Mouse (Mus musculus) stomach, embryonic 14.5 days (tissue): ENCODE data around the gene Mup4. TPM values are rescaled to one million over a fixed set of nuclear protein-coding genes. Genes with fewer than 3 reads are reported as not detected.
"Not testable (repeated sequence)": the region's sequence is repeated elsewhere in the genome, so short reads cannot be mapped to it uniquely, and the experiment has no call there.

Source experiments
- ATAC-seq: fragments of 200-750 bp; cut with Nextera tagmentation; 2 replicates; pipeline ENCODE4 v1.8.0; 2017; ENCODE audit warnings: low read depth, moderate TSS enrichment; ENCODE audit not compliant: insufficient number of reproducible peaks, insufficient read depth, low FRiP score
- H3K27ac ChIP-seq: fragments of 300-500 bp; sonication (generic); 2 replicates; pipeline ENCODE4 v1.5.1; 2014; ENCODE audit warnings: mild to moderate bottlenecking, low read length, moderate library complexity, mixed read lengths
- H3K27me3 ChIP-seq: fragments of 300-500 bp; sonication (generic); 2 replicates; pipeline ENCODE4 v1.6.1; 2014; ENCODE audit warnings: low read length, control low read depth, mixed read lengths; ENCODE audit not compliant: control insufficient read depth, insufficient read depth
- H3K36me3 ChIP-seq: fragments of 300-500 bp; sonication (generic); 2 replicates; pipeline ENCODE4 v1.6.1; 2014; ENCODE audit warnings: mild to moderate bottlenecking, control low read depth, low read length, moderate library complexity, mixed read lengths; ENCODE audit not compliant: control insufficient read depth, insufficient read depth
- H3K4me1 ChIP-seq: fragments of 300-500 bp; sonication (generic); 2 replicates; pipeline ENCODE4 v1.6.1; 2014; ENCODE audit warnings: low read length, control low read depth, mixed read lengths; ENCODE audit not compliant: control insufficient read depth, insufficient read depth
- H3K4me2 ChIP-seq: fragments of 300-500 bp; sonication (generic); replicated peaks from 2 replicates; pipeline ENCODE4 v1.6.1; 2014; ENCODE audit warnings: low read depth, low read length, control low read depth
- H3K4me3 ChIP-seq: fragments of 300-500 bp; sonication (generic); 2 replicates; pipeline ENCODE4 v1.5.1; 2014; ENCODE audit warnings: low read depth, low read length, control low read depth
- H3K9ac ChIP-seq: fragments of 300-500 bp; sonication (generic); replicated peaks from 2 replicates; pipeline ENCODE4 v1.6.1; 2014; ENCODE audit warnings: low read depth, mild to moderate bottlenecking, control low read depth, low read length, moderate library complexity, mixed read lengths
- H3K9me3 ChIP-seq: fragments of 300-500 bp; sonication (generic); 2 replicates; pipeline ENCODE4 v1.6.1; 2016; ENCODE audit warnings: low read depth, low read length, control low read depth; ENCODE audit not compliant: control insufficient read depth
- WGBS: fragments of 180-500 bp; shearing (Covaris S2); extraction: QIAGEN DNeasy Blood & Tissue Kit; methylation state at CpG from one replicate; pipeline ENCODE4 v1.1.7; 2014; 5-methylcytosine and 5-hydroxymethylcytosine counted together
- polyA plus RNA-seq: library from polyadenylated mRNA; unstranded; fragments of >200 nt; fragmentation: Nextera tagmentation; extraction: Ambion mirVana; gene quantifications from 2 replicates; pipeline ENCODE4 v1.2.1, GENCODE M21; 2014

The Mup4 gene
- not detected in 2 replicates for polyA plus RNA-seq

DNA sequence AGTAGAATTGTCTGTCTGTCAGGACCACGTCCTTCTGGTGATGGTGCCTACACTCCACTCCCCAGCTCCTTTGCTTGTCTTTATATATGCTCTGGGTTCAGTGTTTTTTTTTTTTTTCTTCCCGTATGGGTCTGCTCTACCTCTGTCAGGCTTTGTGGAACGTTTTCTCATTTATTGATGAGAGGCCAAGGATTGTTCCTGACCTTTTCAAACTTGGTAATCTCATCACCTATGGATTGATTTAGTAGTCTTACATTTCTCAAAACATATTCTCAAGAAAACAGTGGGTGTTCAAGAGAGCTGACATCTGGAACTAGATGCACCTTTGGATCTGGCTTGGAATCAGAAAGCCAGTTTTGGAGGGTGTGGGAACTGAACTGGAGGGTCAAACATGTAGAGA lies at the start of gene Mup4:
Gene Mup4 (minus strand): TSS at position 101 of the 400 bp plus-strand sequence.
- no peak within 1 kb of the TSS for H3K4me2 ChIP-seq
- no peak within 1 kb of the TSS for H3K9ac ChIP-seq
- H3K27me3 ChIP-seq = no peaks in the 10 kb centered on the region
- no peaks in the 10 kb centered on the region for H3K4me1 ChIP-seq
- H3K27ac ChIP-seq = no peak within 1 kb of the TSS
- no peaks in the 10 kb centered on the region for H3K9me3 ChIP-seq
- 76% methylated on average over 3 of the region's 3 CpGs for WGBS
- no peaks in the 10 kb centered on the region for H3K36me3 ChIP-seq
- H3K4me3 ChIP-seq = no peak within 1 kb of the TSS
- ATAC-seq = no peak

DNA sequence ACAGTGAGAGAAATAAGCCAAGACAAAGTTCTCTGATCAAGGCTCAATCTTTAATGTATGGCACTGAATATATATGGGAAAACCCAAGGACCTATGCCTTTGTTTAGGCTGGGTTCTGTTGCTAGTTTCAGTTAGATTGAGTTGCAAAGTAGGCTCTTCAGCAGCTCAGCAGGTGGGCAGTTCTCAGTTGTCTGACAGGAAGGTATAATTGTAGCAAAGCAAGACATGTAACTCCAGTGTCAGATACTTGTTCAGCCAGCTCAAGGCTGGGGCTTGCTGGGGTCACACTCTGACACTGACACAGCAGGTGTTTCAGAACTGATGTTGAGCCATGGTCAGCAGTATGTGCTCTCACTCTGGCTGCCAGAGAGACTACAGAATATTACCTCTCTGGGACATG lies 37.4 kb upstream of the Mup4 start:
- not testable (repeated sequence) for H3K27ac ChIP-seq, H3K9me3 ChIP-seq, H3K27me3 ChIP-seq, ATAC-seq, H3K4me3 ChIP-seq, H3K36me3 ChIP-seq, H3K9ac ChIP-seq, H3K4me1 ChIP-seq, H3K4me2 ChIP-seq

DNA sequence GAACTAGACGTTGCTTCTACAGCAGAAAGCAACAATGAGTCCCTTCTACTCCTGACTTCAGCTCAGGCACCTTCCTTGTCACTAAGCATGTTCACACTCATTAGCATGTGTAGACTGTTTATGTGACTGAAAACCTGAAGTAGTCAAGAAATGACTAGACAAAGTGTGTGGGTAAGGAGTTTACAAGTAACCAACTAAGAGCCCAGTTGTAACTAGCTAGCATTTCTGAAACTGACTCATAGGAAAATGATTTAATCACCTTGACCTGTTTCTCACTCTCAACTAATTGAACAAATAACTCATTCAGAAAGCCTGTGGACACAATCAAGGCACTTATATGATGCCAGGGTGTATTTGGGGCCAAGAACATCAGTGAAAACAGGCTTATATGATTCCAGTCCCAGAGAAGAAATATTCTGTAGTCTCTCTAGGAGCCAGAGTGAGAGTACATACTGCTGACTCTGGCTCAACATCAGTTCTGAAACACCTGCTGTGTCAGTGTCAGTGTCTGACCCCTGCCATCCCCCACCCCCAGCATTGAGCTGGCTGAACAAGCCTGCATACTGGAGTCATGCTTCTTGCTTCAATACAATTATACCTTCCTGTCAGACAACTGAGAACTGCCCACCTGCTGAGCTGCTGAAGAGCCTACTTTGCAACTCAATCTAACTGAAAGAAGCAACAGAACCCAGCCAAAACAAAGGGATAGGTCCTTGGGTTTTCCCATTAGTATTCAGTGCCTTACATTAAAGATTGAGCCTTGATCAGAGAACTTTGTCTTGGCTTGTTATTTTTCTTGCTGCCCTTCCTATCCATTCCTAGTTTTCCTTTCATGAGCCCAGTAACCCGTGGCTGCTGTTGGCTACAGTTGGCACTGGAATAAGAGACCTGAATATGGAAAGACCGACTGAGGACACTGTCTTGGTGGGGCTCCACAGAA lies 3.2 kb upstream of the Mup4 start, which contains the start of gene Mup6:
Gene Mup6 (plus strand): TSS at position 890 of the 940 bp plus-strand sequence.
- no peak within 1 kb of the TSS for H3K9ac ChIP-seq
- no peaks in the 10 kb centered on the region for H3K27me3 ChIP-seq
- H3K4me3 ChIP-seq = no peak within 1 kb of the TSS
- no peaks in the 10 kb centered on the region for H3K4me1 ChIP-seq
- no peak within 1 kb of the TSS for H3K4me2 ChIP-seq
- H3K36me3 ChIP-seq = no peaks in the 10 kb centered on the region
- no peak for ATAC-seq
- H3K9me3 ChIP-seq = no peaks in the 10 kb centered on the region
- 53% methylated on average over 3 of the region's 3 CpGs for WGBS
- H3K27ac ChIP-seq = no peak within 1 kb of the TSS

DNA sequence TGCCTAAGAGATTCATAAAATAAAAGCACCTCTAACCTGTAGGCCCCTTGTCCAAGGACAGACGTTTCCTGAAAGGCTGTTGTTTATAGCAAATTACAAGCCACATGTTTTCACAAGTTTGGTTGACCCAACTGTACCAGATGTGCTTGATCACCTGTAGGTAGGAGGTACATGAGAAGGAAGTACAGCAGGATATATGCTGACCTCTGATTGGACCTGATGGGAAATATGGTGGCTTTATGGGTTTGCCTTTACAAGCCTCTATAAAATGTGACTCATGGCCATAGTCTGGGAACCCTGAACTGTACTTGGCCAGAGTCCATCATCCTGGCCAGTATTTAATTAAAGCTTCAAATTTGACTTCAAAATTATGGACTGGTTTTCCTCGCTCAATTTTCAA lies 23.0 kb downstream of the Mup4 start:
- H3K4me2 ChIP-seq = no peak overlapping the region
- no peaks in the 10 kb centered on the region for H3K4me1 ChIP-seq
- 58% methylated on average over 2 of the region's 2 CpGs for WGBS
- no peaks in the 10 kb centered on the region for H3K27me3 ChIP-seq
- H3K9me3 ChIP-seq = no peaks in the 10 kb centered on the region
- H3K27ac ChIP-seq = no peak overlapping the region
- H3K4me3 ChIP-seq = no peak overlapping the region
- ATAC-seq = no peak
- H3K9ac ChIP-seq = no peak overlapping the region
- H3K36me3 ChIP-seq = no peaks in the 10 kb centered on the region

DNA sequence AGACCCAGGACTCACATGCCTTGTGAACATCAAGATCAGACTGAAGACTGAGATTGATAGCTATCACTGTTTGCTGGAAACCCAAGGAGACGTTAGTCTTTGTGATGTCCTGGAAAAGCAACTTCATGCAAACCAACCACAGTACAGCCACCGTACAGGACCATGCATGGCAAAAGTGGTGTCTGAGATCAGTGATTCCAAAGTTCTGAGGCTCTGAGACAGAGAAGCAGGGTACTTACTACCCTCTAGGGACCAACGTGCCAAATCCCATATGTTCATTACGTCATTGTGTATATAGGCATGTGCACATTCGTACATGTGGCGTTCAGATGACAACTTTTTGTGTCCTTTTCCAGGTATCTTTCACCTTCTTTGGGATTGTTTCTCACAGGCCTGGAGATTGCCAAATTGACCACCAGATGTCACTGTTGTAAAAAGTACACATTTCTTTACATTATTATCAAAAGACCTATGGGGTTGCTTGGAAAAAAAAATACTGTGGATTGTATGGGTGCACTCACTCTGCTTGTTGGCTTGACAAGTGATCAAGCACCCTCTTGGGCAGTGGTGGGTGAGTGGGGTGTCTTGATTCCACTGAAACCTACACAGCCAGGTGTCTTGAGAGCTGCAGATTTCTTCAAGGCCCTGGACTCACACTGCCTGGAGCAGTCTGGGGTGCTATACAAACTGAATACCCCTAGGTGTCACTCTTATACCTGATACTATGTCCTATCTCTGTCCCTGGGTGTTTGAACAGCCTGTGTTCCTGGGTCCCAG lies 27.8 kb downstream of the Mup4 start:
- Histone ChIP-seq H3K4me3 (no peak overlapping the region), H3K9me3 (no peaks in the 10 kb centered on the region), H3K4me1 (no peaks in the 10 kb centered on the region), H3K27ac (no peak overlapping the region), H3K27me3 (no peaks in the 10 kb centered on the region), H3K9ac (no peak overlapping the region), H3K36me3 (no peaks in the 10 kb centered on the region), H3K4me2 (no peak overlapping the region)
- ATAC-seq = peak; percentile 83
- 54% methylated on average over 6 of the region's 6 CpGs for WGBS

DNA sequence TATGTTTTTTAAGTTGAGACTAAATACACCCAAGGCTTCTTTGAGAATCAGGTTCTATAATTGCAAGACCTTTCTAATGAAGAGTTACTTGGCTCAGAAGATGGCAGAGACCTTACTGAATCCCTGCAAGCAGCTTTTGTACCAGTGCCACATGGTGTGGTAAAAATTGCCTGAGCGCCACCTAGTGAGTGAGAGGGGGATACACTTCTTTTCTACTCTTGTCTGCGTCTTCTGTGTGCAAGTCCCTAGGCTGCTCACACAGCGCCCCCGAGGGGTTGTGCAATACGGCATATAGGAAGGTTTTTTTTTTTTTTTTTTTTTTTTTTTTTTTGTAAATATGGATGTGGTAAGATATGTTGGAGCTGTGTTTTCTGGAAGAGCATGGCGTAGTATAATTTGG lies 32.2 kb downstream of the Mup4 start:
- ATAC-seq = peak; percentile 68; the same call in 1 of the 2 replicates
- 21% methylated on average over 6 of the region's 6 CpGs for WGBS

DNA sequence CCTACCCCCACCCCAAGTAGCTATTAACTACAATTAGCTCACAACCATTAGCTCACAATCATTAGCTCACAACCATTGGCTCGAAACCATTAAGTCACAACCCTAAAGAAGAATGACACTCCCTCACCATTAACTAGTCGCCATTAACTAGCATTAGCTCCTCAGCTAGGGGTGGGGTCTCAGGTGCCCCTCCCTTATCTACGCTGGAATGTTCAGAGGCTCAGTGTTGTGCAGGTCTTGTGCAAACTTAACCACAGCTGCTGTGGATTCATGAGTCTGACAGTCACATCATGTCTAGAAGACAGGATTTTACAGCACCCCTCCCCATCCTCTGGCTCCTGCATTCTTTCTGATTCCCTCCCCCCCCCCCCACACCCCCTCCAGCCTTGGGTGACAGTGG lies 32.8 kb downstream of the Mup4 start:
- Histone ChIP-seq H3K36me3 (no peaks in the 10 kb centered on the region), H3K4me1 (no peaks in the 10 kb centered on the region), H3K9me3 (no peaks in the 10 kb centered on the region), H3K4me2 (no peak overlapping the region), H3K4me3 (no peak overlapping the region), H3K27ac (no peak overlapping the region), H3K27me3 (no peaks in the 10 kb centered on the region), H3K9ac (no peak overlapping the region)
- 71% methylated on average over 3 of the region's 3 CpGs for WGBS
- ATAC-seq = no peak

More for the DNA sequence above, 32.2 kb downstream of the Mup4 start:
- H3K4me1 ChIP-seq = no peaks in the 10 kb centered on the region
- no peaks in the 10 kb centered on the region for H3K27me3 ChIP-seq
- no peaks in the 10 kb centered on the region for H3K36me3 ChIP-seq
- H3K9ac ChIP-seq = no peak overlapping the region
- no peaks in the 10 kb centered on the region for H3K9me3 ChIP-seq
- no peak overlapping the region for H3K4me3 ChIP-seq
- no peak overlapping the region for H3K4me2 ChIP-seq
- H3K27ac ChIP-seq = no peak overlapping the region

DNA sequence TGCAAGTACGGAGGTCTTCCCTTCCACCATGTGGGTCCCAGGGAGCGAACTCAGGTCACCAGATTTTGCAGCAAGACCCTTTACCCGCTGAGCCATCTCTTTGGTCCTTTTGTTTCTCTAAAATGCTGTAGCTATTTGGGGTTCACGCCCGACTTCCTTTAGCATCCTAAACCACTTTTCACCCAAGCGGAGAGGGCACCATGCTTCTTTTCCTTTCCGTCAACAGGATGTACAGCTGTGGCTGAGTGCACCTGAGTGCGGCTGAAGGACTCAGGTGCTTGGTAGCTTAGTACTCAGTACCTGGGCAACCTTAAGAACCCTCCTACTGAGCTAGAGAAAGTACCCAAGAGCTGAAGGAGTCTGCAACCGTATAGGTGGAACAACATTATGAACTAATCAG lies 35.4 kb downstream of the Mup4 start:
- 89% methylated on average over 9 of the region's 9 CpGs for WGBS
- no peak overlapping the region for H3K27ac ChIP-seq
- no peaks in the 10 kb centered on the region for H3K36me3 ChIP-seq
- no peak overlapping the region for H3K9ac ChIP-seq
- H3K4me3 ChIP-seq = no peak overlapping the region
- no peak for ATAC-seq
- no peaks in the 10 kb centered on the region for H3K4me1 ChIP-seq
- no peak overlapping the region for H3K4me2 ChIP-seq
- no peaks in the 10 kb centered on the region for H3K27me3 ChIP-seq
- H3K9me3 ChIP-seq = no peaks in the 10 kb centered on the region
